Mouse (Mus musculus): Measurements from ENCODE around the gene Rpgrip1. TPM values are rescaled to one million over a fixed set of nuclear protein-coding genes. Genes with fewer than 3 reads are reported as not detected.

Gene Rpgrip1
- polyA plus RNA-seq, 1 experiment from 2014 or later = 52.4 TPM

DNA sequence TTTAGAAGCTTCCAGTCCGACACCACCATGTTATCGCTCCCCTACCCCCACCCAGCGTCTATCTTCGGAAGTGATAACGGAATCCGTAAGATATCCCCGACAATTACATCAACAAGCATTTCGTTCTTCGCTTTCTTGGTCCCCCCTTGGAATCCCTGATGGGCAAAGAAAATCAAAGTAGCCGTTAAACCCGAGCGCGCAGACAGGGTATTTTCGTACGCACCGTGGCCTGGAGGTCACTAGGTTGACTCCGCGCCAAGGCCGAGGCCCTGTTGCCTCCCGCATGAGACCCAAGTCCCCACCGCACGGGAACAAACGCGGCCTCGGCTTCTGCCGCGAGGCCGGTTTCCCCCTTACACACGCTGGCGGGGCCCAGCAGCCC lies 7.0 kb upstream of the Rpgrip1 start:
- ATAC-seq (ENCODE audit: low FRiP score, low read depth) = peak; percentile 31; the same call in 1 of the 2 replicates
- peaks cover 44% of the 10 kb centered on the region for H3K4me1 ChIP-seq (replicated peaks)
- peak overlapping the region; percentile 93 for H3K27ac ChIP-seq (replicated peaks)
- peak overlapping the region; percentile 83 for H3K4me2 ChIP-seq
- no peaks in the 10 kb centered on the region for H3K27me3 ChIP-seq
- 0 out of 2 replicates have a peak, but pooled peaks cover 7% of the 10 kb centered on the region for H3K36me3 ChIP-seq
- H3K9me3 ChIP-seq = no peaks in the 10 kb centered on the region
- under 1% methylated on average over 30 of the region's 30 CpGs for WGBS
- H3K4me3 ChIP-seq = peak overlapping the region; percentile 78
- peak overlapping the region; percentile 89 for H3K9ac ChIP-seq

DNA sequence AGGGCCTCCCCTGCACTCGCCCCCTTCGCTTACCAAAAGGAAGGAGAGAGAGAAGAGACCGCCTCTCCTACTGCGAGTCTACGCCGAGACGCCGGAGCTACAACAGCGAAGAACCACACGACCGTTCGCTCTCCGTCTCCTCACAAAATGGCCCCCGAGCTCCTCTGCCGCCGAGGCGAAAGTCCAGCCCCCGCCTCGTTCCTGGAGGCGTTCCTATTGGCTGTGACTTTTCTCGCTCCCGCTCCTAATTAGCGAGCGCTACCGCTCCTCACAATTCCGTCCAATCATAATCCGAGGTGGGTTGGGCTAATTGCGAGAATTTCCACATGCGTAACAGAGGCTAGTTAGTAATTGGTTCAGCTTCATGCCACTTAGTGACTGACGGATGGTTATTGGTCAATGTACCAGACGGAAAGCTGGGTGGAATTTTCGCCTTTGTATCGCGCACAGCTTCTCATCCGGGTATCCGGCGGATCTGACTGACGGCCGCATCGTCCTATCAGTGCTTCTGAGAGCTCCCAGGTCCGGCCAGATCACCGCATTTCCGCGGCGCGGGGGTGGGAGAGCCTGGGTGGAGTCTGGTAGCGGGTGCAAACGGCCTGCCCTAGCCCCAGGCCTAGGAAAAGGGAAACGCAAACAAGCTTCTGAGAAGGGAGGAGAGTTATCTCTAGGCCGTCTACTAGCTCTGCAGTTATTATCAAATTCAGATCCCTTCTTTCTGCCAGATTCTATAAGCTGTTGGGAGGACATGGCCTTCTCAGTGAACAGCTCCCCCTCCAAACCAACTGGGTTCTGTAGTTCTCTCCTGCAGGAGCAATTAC lies 6.4 kb upstream of the Rpgrip1 start, which contains the start of gene Hnrnpc:
Gene Hnrnpc (minus strand): TSS at position 173 of the 821 bp plus-strand sequence.
- peaks cover 39% of the 10 kb centered on the region for H3K4me1 ChIP-seq (replicated peaks)
- peak; percentile 99 for ATAC-seq (ENCODE audit: low FRiP score, low read depth)
- no peaks in the 10 kb centered on the region for H3K9me3 ChIP-seq

DNA sequence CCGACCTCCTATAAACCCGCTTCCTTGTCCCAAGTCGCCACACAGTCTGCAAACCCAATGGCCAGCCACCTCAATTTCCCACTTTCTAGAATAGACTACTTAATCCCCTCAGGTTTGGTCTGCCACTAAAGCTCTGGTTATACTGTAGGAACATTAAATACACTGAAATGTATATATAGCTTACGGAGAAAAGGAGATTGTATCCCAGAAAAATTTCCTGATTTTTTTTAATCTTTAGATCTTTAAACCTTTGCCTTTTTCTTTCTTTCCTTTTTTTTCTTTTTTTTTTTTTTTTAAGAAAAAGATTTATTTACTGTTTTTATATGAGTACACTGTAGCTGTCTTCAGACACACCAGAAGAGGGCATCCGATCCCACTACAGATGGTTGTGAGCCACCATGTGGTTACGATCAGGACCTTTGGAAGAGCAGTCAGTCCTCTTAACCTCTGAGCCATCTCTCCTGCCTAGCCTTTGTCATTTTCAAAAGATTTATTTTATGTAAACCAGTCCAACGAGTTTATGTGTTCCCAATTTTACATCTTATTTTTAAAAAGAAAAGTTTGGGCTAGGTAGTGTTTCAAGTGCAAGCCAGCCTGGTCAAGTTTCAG lies 5.7 kb upstream of the Rpgrip1 start:
- Histone ChIP-seq H3K27me3 (no peaks in the 10 kb centered on the region), H3K4me2 (peak overlapping the region; percentile 80), H3K9me3 (no peaks in the 10 kb centered on the region), H3K4me1 (replicated peaks) (peaks cover 36% of the 10 kb centered on the region), H3K9ac (peak overlapping the region; percentile 53), H3K4me3 (peak overlapping the region; percentile 42), H3K27ac (replicated peaks) (peak overlapping the region; percentile 97), H3K36me3 (0 out of 2 replicates have a peak, but pooled peaks cover 7% of the 10 kb centered on the region)
- ATAC-seq (ENCODE audit: low FRiP score, low read depth) = no peak
- WGBS = 39% methylated on average over 7 of the region's 7 CpGs

More for the DNA sequence above, 6.4 kb upstream of the Rpgrip1 start, which contains the start of gene Hnrnpc:
- under 1% methylated on average over 50 of the region's 50 CpGs for WGBS
- Histone ChIP-seq H3K36me3 (0 out of 2 replicates have a peak, but pooled peaks cover 7% of the 10 kb centered on the region), H3K27me3 (no peaks in the 10 kb centered on the region), H3K9ac (peak within 1 kb of the TSS; percentile 89), H3K4me3 (peak within 1 kb of the TSS; percentile 78), H3K27ac (replicated peaks) (peak within 1 kb of the TSS; percentile 97), H3K4me2 (peak within 1 kb of the TSS; percentile 83)

GRCm38 (mm10) chr14:52105308-52105707 lies 5.2 kb upstream of the Rpgrip1 start:
- Histone ChIP-seq H3K27ac (replicated peaks) (no peak overlapping the region), H3K4me3 (no peak overlapping the region), H3K36me3 (0 out of 2 replicates have a peak, but pooled peaks cover 7% of the 10 kb centered on the region), H3K9ac (no peak overlapping the region), H3K4me2 (no peak overlapping the region), H3K9me3 (no peaks in the 10 kb centered on the region), H3K4me1 (replicated peaks) (peaks cover 31% of the 10 kb centered on the region), H3K27me3 (no peaks in the 10 kb centered on the region)
- no peak for ATAC-seq (ENCODE audit: low FRiP score, low read depth)
- WGBS = 85% methylated on average over 2 of the region's 2 CpGs

- H3K4me2 ChIP-seq = no peak overlapping the region
- no peak overlapping the region for H3K9ac ChIP-seq
- peaks cover 17% of the 10 kb centered on the region for H3K4me1 ChIP-seq (replicated peaks)
- H3K27ac ChIP-seq (replicated peaks) = peak overlapping the region; percentile 70
- H3K4me3 ChIP-seq = no peak overlapping the region
- no peaks in the 10 kb centered on the region for H3K27me3 ChIP-seq
- 36% methylated on average over 10 of the region's 10 CpGs for WGBS
- H3K9me3 ChIP-seq = no peaks in the 10 kb centered on the region
- ATAC-seq (ENCODE audit: low FRiP score, low read depth) = no peak
- H3K36me3 ChIP-seq = 0 out of 2 replicates have a peak, but pooled peaks cover 1% of the 10 kb centered on the region
Observed at GRCm38 (mm10) chr14:52106741-52107140, 3.8 kb upstream of the Rpgrip1 start.

GRCm38 (mm10) chr14:52108025-52108424 lies 2.5 kb upstream of the Rpgrip1 start:
- Histone ChIP-seq H3K4me1 (replicated peaks) (peaks cover 5% of the 10 kb centered on the region), H3K36me3 (no peaks in the 10 kb centered on the region), H3K27me3 (no peaks in the 10 kb centered on the region), H3K9ac (no peak overlapping the region), H3K4me2 (no peak overlapping the region), H3K9me3 (no peaks in the 10 kb centered on the region), H3K4me3 (no peak overlapping the region), H3K27ac (replicated peaks) (no peak overlapping the region)
- 92% methylated on average over 2 of the region's 2 CpGs for WGBS
- ATAC-seq (ENCODE audit: low FRiP score, low read depth) = no peak

- Histone ChIP-seq H3K4me2 (no peak overlapping the region), H3K4me3 (no peak overlapping the region), H3K27ac (replicated peaks) (no peak overlapping the region), H3K9me3 (no peaks in the 10 kb centered on the region), H3K4me1 (replicated peaks) (peaks cover 7% of the 10 kb centered on the region), H3K36me3 (no peaks in the 10 kb centered on the region), H3K27me3 (no peaks in the 10 kb centered on the region), H3K9ac (no peak overlapping the region)
- WGBS = 71% methylated on average over 1 of the region's 1 CpGs
- no peak for ATAC-seq (ENCODE audit: low FRiP score, low read depth)
Observed at GRCm38 (mm10) chr14:52114101-52114500, 3.6 kb downstream of the Rpgrip1 start.

- Histone ChIP-seq H3K27me3 (no peaks in the 10 kb centered on the region), H3K4me1 (replicated peaks) (peaks cover 13% of the 10 kb centered on the region), H3K9ac (no peak overlapping the region), H3K27ac (replicated peaks) (no peak overlapping the region), H3K4me2 (no peak overlapping the region), H3K9me3 (no peaks in the 10 kb centered on the region), H3K36me3 (no peaks in the 10 kb centered on the region), H3K4me3 (no peak overlapping the region)
- 96% methylated on average over 5 of the region's 5 CpGs for WGBS
- ATAC-seq (ENCODE audit: low FRiP score, low read depth) = no peak
Observed at GRCm38 (mm10) chr14:52117241-52117640, 6.7 kb downstream of the Rpgrip1 start.

DNA sequence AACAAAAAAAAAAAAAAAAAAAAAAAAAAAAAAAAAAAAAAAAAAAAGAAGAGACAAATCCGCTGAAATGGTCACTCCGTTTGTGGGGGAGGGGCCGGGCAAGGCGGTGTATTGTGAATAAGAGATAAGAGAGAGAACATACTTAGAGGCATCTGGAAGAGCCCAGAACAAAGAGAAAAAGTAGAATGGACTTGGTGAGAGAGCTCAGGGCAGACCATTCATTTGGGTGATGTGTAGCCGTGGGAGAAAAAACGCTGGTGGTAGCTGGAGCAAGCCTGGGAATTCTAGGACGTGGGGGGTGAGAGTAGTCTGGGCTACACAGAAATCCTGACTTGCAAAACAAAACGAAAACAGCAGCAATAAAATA lies 7.9 kb downstream of the Rpgrip1 start:
- 17% methylated on average over 8 of the region's 8 CpGs for WGBS
- peak; percentile 59 for ATAC-seq (ENCODE audit: low FRiP score, low read depth)
- no peaks in the 10 kb centered on the region for H3K36me3 ChIP-seq
- H3K27me3 ChIP-seq = no peaks in the 10 kb centered on the region
- H3K4me1 ChIP-seq (replicated peaks) = peaks cover 13% of the 10 kb centered on the region
- peak overlapping the region; percentile 59 for H3K4me3 ChIP-seq
- peak overlapping the region; percentile 99 for H3K4me2 ChIP-seq
- no peaks in the 10 kb centered on the region for H3K9me3 ChIP-seq
- H3K27ac ChIP-seq (replicated peaks) = peak overlapping the region; percentile 88
- peak overlapping the region; percentile 64 for H3K9ac ChIP-seq

- H3K4me3 ChIP-seq = peak overlapping the region; percentile 59
- peak; percentile 88 for ATAC-seq (ENCODE audit: low FRiP score, low read depth)
- peaks cover 13% of the 10 kb centered on the region for H3K4me1 ChIP-seq (replicated peaks)
- H3K27ac ChIP-seq (replicated peaks) = peak overlapping the region; percentile 88
- under 1% methylated on average over 38 of the region's 38 CpGs for WGBS
- no peaks in the 10 kb centered on the region for H3K36me3 ChIP-seq
- H3K27me3 ChIP-seq = no peaks in the 10 kb centered on the region
- H3K4me2 ChIP-seq = peak overlapping the region; percentile 99
- H3K9me3 ChIP-seq = no peaks in the 10 kb centered on the region
- peak overlapping the region; percentile 64 for H3K9ac ChIP-seq
Observed at GRCm38 (mm10) chr14:52118823-52119608, 8.5 kb downstream of the Rpgrip1 start.

GRCm38 (mm10) chr14:52120169-52120568 lies 9.7 kb downstream of the Rpgrip1 start:
- H3K4me3 ChIP-seq = peak overlapping the region; percentile 59
- H3K9ac ChIP-seq = no peak overlapping the region
- H3K27ac ChIP-seq (replicated peaks) = peak overlapping the region; percentile 88; the same call in 1 of the 2 replicates
- H3K4me2 ChIP-seq = peak overlapping the region; percentile 99
- no peaks in the 10 kb centered on the region for H3K9me3 ChIP-seq
- H3K27me3 ChIP-seq = no peaks in the 10 kb centered on the region
- ATAC-seq (ENCODE audit: low FRiP score, low read depth) = no peak
- WGBS = 65% methylated on average over 7 of the region's 7 CpGs
- no peaks in the 10 kb centered on the region for H3K36me3 ChIP-seq
- peaks cover 13% of the 10 kb centered on the region for H3K4me1 ChIP-seq (replicated peaks)

All from hindbrain, embryonic 15.5 days (tissue).